ENCODE assay signal across 15 mouse cellular contexts in the genomic region with DNA sequence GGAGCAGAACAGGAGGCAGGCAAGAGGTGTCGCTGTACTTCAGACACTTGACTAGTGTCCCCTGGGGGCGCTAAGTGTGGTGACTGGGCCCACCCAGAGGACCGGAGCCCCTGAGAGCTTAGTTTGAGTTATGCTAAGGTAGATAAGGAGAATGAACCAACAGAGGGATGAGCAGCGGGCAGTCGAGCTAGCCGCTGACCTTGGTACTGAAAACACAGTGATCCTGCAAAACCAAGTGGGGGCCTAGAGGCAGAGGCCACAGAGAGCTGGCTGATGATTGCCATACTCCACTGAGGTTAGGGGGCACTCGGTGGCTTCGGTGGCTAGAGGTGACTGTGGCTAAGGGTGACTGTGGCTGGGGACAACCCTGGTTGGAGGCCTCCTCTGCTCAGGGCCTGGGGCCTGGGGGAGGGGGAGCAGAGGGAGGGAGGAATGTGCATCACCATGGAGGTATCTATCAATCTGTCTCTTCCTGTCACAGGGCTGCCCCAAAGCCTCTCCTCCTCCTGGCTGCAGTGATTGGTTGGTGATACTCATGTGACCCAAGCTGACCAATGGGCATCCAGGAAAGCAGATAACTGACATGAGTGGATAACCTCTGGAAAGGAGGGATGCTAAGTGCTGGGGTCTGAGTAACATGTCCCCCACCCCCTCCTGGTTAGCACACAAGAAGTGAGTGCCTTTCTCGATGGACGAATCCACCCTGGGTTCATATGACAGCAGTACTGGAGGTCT.
DNase-seq lines count a peak whose midpoint lies in the region; ATAC-seq and TF ChIP-seq lines count a peak whose summit lies in the region.
"Had no signal": no experiment of that assay in that cellular context is flagged by ENCODE, and none has a peak within 500 bp of the region (broad histone marks: within the 10 kb centered on the region; RNA-seq: fewer than 3 reads in every experiment).

No protein-coding gene starts in this region.

- H3K9ac ChIP-seq in lung, embryonic 14.5 days = no peak overlapping the region
- H3K9ac ChIP-seq in lung, postnatal 0 days (replicated peaks; ENCODE audit: low read depth) = no peak overlapping the region
- H3K9ac ChIP-seq: embryonic facial prominence, embryonic 13.5 days; limb, embryonic 15.5 days had no signal

- 27% methylated on average over 10 of the region's 10 CpGs for WGBS in lung, embryonic 14.5 days
- WGBS in lung, postnatal 0 days = 25% methylated on average over 10 of the region's 10 CpGs

- H3K4me1 ChIP-seq in lung, embryonic 14.5 days (ENCODE audit: insufficient read depth) = no peaks in the 10 kb centered on the region
- no peaks in the 10 kb centered on the region for H3K4me1 ChIP-seq in lung, postnatal 0 days (ENCODE audit: insufficient read depth, low read depth, low read length)
- H3K4me1 ChIP-seq: embryonic facial prominence, embryonic 13.5 days; limb, embryonic 15.5 days had no signal

- no peak for ATAC-seq in lung, embryonic 14.5 days (ENCODE audit: insufficient read depth)
- ATAC-seq in lung, postnatal 0 days = no peak
- no peak for ATAC-seq in granulocyte monocyte progenitor cell, adult 5-6 weeks (replicated peaks; ENCODE audit: poor library complexity, severe bottlenecking)
- ATAC-seq: forebrain, embryonic 16.5 days had no signal

- peak; percentile 53 for DNase-seq in lung, embryonic 14.5 days
- no peak for DNase-seq in lung, postnatal 0 days (ENCODE audit: low spot score)
- peak; percentile 8 for DNase-seq in Muller cell, postnatal 12 days (ENCODE audit: inconsistent ontology term)
- peak; percentile 20 for DNase-seq in embryo, embryonic 9.5 days (ENCODE audit: extremely low spot score)
- DNase-seq in retina, postnatal 1 day = peak; percentile 17
- DNase-seq in right cerebral cortex, postnatal 25 days = no peak
- DNase-seq: cerebellum, adult 18-20 months; heart, adult 11 months; heart, postnatal 36 days; layer of hippocampus, postnatal 36 days had no signal

- no peaks in the 10 kb centered on the region for H3K9me3 ChIP-seq in lung, embryonic 14.5 days (ENCODE audit: low read depth, low read length)
- H3K9me3 ChIP-seq in lung, postnatal 0 days (ENCODE audit: low read length) = no peaks in the 10 kb centered on the region
- H3K9me3 ChIP-seq: limb, embryonic 15.5 days had no signal

- no peak overlapping the region for H3K4me2 ChIP-seq in lung, embryonic 14.5 days
- H3K4me2 ChIP-seq in lung, postnatal 0 days (replicated peaks; ENCODE audit: low read depth, low read length) = no peak overlapping the region
- H3K4me2 ChIP-seq: embryonic facial prominence, embryonic 13.5 days; limb, embryonic 15.5 days had no signal

- no peaks in the 10 kb centered on the region for H3K27me3 ChIP-seq in lung, embryonic 14.5 days (ENCODE audit: insufficient read depth, low read length)
- H3K27me3 ChIP-seq in lung, postnatal 0 days (replicated peaks; ENCODE audit: insufficient read depth, low read length) = no peaks in the 10 kb centered on the region
- H3K27me3 ChIP-seq: embryonic facial prominence, embryonic 13.5 days; limb, embryonic 15.5 days had no signal

- TF ChIP-seq CTCF in lung, embryonic 14.5 days (IDR thresholded peaks at IDR 0.05; ENCODE audit: low read depth) = no peak
- TF ChIP-seq CTCF in lung, postnatal 0 days (IDR thresholded peaks at IDR 0.05) = no peak

- no peak overlapping the region for H3K4me3 ChIP-seq in lung, embryonic 14.5 days (ENCODE audit: low read depth, low read length)
- H3K4me3 ChIP-seq in lung, postnatal 0 days (ENCODE audit: low read depth, low read length) = no peak overlapping the region
- H3K4me3 ChIP-seq: embryonic facial prominence, embryonic 13.5 days; limb, embryonic 15.5 days had no signal

- H3K36me3 ChIP-seq in lung, embryonic 14.5 days (ENCODE audit: insufficient read depth) = no peaks in the 10 kb centered on the region
- H3K36me3 ChIP-seq in lung, postnatal 0 days (ENCODE audit: insufficient read depth, low read length) = no peaks in the 10 kb centered on the region
- H3K36me3 ChIP-seq: embryonic facial prominence, embryonic 13.5 days; G1E; limb, embryonic 15.5 days had no signal

- TF ChIP-seq EP300 in lung, postnatal 0 days (IDR thresholded peaks at IDR 0.05) = no peak

- no peak overlapping the region for H3K27ac ChIP-seq in lung, embryonic 14.5 days (ENCODE audit: low read depth)
- no peak overlapping the region for H3K27ac ChIP-seq in lung, postnatal 0 days (ENCODE audit: low read length)
- H3K27ac ChIP-seq: embryonic facial prominence, embryonic 13.5 days; limb, embryonic 15.5 days had no signal

Comparison
In these comparisons a context has a peak if more than half of its experiments do, and no peak if none do; other contexts are left out.
1. DNase-seq: peak in lung, embryonic 14.5 days (single experiment), Muller cell, postnatal 12 days (single experiment), embryo, embryonic 9.5 days (single experiment) and retina, postnatal 1 day (single experiment); none in lung, postnatal 0 days (single experiment) and right cerebral cortex, postnatal 25 days (single experiment).